Comparison of ENCODE assay signal across 24 mouse cellular contexts in genomic region chr14:58662601-58663000, GRCm38 (mm10).
"Had no signal": no experiment of that assay in that cellular context is flagged by ENCODE, and none has a peak within 500 bp of the region (broad histone marks: within the 10 kb centered on the region; RNA-seq: fewer than 3 reads in every experiment).

No protein-coding gene starts in this region.

- H3K27ac ChIP-seq: layer of hippocampus, adult 2 months; limb, embryonic 12.5 days; limb, embryonic 15.5 days; liver, embryonic 14.5 days; macrophage; midbrain, embryonic 12.5 days; midbrain, embryonic 15.5 days; neural tube, embryonic 12.5 days; neural tube, embryonic 15.5 days; stomach, embryonic 15.5 days had no signal

- H3K36me3 ChIP-seq: limb, embryonic 12.5 days; limb, embryonic 15.5 days; midbrain, embryonic 12.5 days; midbrain, embryonic 15.5 days; neural tube, embryonic 12.5 days; neural tube, embryonic 15.5 days; stomach, embryonic 15.5 days had no signal

- H3K27me3 ChIP-seq: limb, embryonic 12.5 days; limb, embryonic 15.5 days; midbrain, embryonic 12.5 days; midbrain, embryonic 15.5 days; neural tube, embryonic 12.5 days; neural tube, embryonic 15.5 days; stomach, embryonic 15.5 days had no signal

- ATAC-seq: liver, postnatal 0 days; lung, postnatal 0 days; midbrain, embryonic 15.5 days had no signal

- H3K9ac ChIP-seq: limb, embryonic 12.5 days; limb, embryonic 15.5 days; liver, embryonic 14.5 days; liver, postnatal 0 days; lung, embryonic 14.5 days; midbrain, embryonic 12.5 days; midbrain, embryonic 15.5 days; neural tube, embryonic 12.5 days; neural tube, embryonic 15.5 days; stomach, embryonic 15.5 days had no signal

- H3K4me3 ChIP-seq: layer of hippocampus, adult 2 months; limb, embryonic 12.5 days; limb, embryonic 15.5 days; midbrain, embryonic 12.5 days; midbrain, embryonic 15.5 days; neural tube, embryonic 12.5 days; neural tube, embryonic 15.5 days; stomach, embryonic 15.5 days had no signal

- H3K4me1 ChIP-seq: limb, embryonic 15.5 days; midbrain, embryonic 12.5 days; midbrain, embryonic 15.5 days; neural tube, embryonic 15.5 days; stomach, embryonic 15.5 days had no signal

- DNase-seq: kidney, adult 2 months; kidney, postnatal 10 days; kidney, postnatal 36 days; layer of hippocampus, adult 9-11 months; layer of hippocampus, postnatal 36 days; left cerebral cortex, postnatal 4 days; liver, postnatal 0 days; lung, embryonic 14.5 days; right cerebral cortex, adult 18-20 months; right cerebral cortex, postnatal 25 days; spleen, adult 18-20 months; thymus, postnatal 25 days had no signal

- H3K4me2 ChIP-seq: limb, embryonic 12.5 days; limb, embryonic 15.5 days; liver, embryonic 11.5 days; lung, embryonic 14.5 days; midbrain, embryonic 12.5 days; midbrain, embryonic 15.5 days; neural tube, embryonic 12.5 days; neural tube, embryonic 15.5 days; stomach, embryonic 15.5 days had no signal

- H3K9me3 ChIP-seq: limb, embryonic 12.5 days; limb, embryonic 15.5 days; midbrain, embryonic 12.5 days; midbrain, embryonic 15.5 days; neural tube, embryonic 12.5 days; neural tube, embryonic 15.5 days; stomach, embryonic 15.5 days had no signal
